Mouse (Mus musculus) cerebellum, adult 2 months (tissue): ENCODE results near the gene Itih1.

Source experiments
- CTCF ChIP-seq: fragments of 200-500 bp; IDR thresholded peaks from 2 replicates; pipeline ENCODE4 v1.5.1; 2011; ENCODE audit warnings: low read depth, mild to moderate bottlenecking, control low read depth, low read length, moderate library complexity, borderline replicate concordance; ENCODE audit not compliant: insufficient read depth
- POLR2A ChIP-seq: fragments of 200-500 bp; IDR thresholded peaks from 2 replicates; pipeline ENCODE4 v1.6.1; 2011; ENCODE audit warnings: low read length, control low read depth, borderline replicate concordance; ENCODE audit not compliant: insufficient read depth

GRCm38 (mm10) chr14:30933351-30933750, 9.7 kb downstream of the Itih1 start:
- TF ChIP-seq CTCF (no peak), POLR2A (no peak)
